Comparison of ENCODE assay signal across 9 mouse cellular contexts in genomic region chr4:148384251-148385230, GRCm38 (mm10).
DNase-seq lines count a peak whose midpoint lies in the region; ATAC-seq lines count a peak whose summit lies in the region.
"Had no signal": no experiment of that assay in that cellular context is flagged by ENCODE, and none has a peak within 500 bp of the region (broad histone marks: within the 10 kb centered on the region; RNA-seq: fewer than 3 reads in every experiment).

No protein-coding gene starts in this region.

- peaks cover 45% of the 10 kb centered on the region for H3K4me1 ChIP-seq in forebrain, embryonic 12.5 days
- peaks cover 17% of the 10 kb centered on the region for H3K4me1 ChIP-seq in hindbrain, embryonic 16.5 days (ENCODE audit: control insufficient read depth, insufficient read depth, low read depth, low read length)
- H3K4me1 ChIP-seq: embryonic facial prominence, embryonic 12.5 days had no signal

- H3K27ac ChIP-seq in forebrain, embryonic 12.5 days, result peak overlapping the region; percentile 86
- H3K27ac ChIP-seq in hindbrain, embryonic 16.5 days (ENCODE audit: low read depth, low read length), result peak overlapping the region; percentile 76
- H3K27ac ChIP-seq: embryonic facial prominence, embryonic 12.5 days; macrophage had no signal

- H3K9ac ChIP-seq in forebrain, embryonic 12.5 days, result no peak overlapping the region
- H3K9ac ChIP-seq in hindbrain, embryonic 16.5 days (ENCODE audit: low read depth, low read length), result no peak overlapping the region
- H3K9ac ChIP-seq: embryonic facial prominence, embryonic 12.5 days had no signal

- 10% methylated on average over 20 of the region's 20 CpGs for WGBS in forebrain, embryonic 12.5 days
- WGBS in hindbrain, embryonic 16.5 days, result 10% methylated on average over 20 of the region's 20 CpGs

- H3K27me3 ChIP-seq in forebrain, embryonic 12.5 days, result 0 out of 2 replicates have a peak, but pooled peaks cover 8% of the 10 kb centered on the region
- H3K27me3 ChIP-seq in hindbrain, embryonic 16.5 days (replicated peaks; ENCODE audit: control insufficient read depth, insufficient read depth, low read length), result no peaks in the 10 kb centered on the region
- H3K27me3 ChIP-seq: embryonic facial prominence, embryonic 12.5 days had no signal

- H3K36me3 ChIP-seq in forebrain, embryonic 12.5 days (replicated peaks), result no peaks in the 10 kb centered on the region
- H3K36me3 ChIP-seq in hindbrain, embryonic 16.5 days (ENCODE audit: control insufficient read depth, insufficient read depth, low read length), result no peaks in the 10 kb centered on the region
- H3K36me3 ChIP-seq: embryonic facial prominence, embryonic 12.5 days had no signal

- ATAC-seq in forebrain, embryonic 12.5 days (ENCODE audit: low FRiP score), result peak; percentile 93
- peak; percentile 93 for ATAC-seq in hindbrain, embryonic 16.5 days

- H3K4me2 ChIP-seq in forebrain, embryonic 12.5 days, result peak overlapping the region; percentile 29
- H3K4me2 ChIP-seq in hindbrain, embryonic 16.5 days (ENCODE audit: low read length), result peak overlapping the region; percentile 27; the same call in 1 of the 2 replicates
- H3K4me2 ChIP-seq: embryonic facial prominence, embryonic 12.5 days had no signal

- DNase-seq in mesoderm, embryonic 11.5 days (ENCODE audit: low read depth, low spot score), result peak; percentile 79
- peak; percentile 79 for DNase-seq in right cerebral cortex, postnatal 25 days
- DNase-seq in gastrocnemius, adult 8-10 months (ENCODE audit: low spot score in 2 of 2), result no peak
- no peak for DNase-seq in spleen, adult 12 weeks (ENCODE audit: low spot score)
- DNase-seq in lung, postnatal 25 days (ENCODE audit: low spot score), result no peak

- H3K9me3 ChIP-seq in forebrain, embryonic 12.5 days, result 0 out of 2 replicates have a peak, but pooled peaks cover 3% of the 10 kb centered on the region
- peaks cover 3% of the 10 kb centered on the region; the same call in 1 of the 2 replicates for H3K9me3 ChIP-seq in hindbrain, embryonic 16.5 days (ENCODE audit: control insufficient read depth, low read length)
- H3K9me3 ChIP-seq: embryonic facial prominence, embryonic 12.5 days had no signal

- no peak overlapping the region for H3K4me3 ChIP-seq in forebrain, embryonic 12.5 days (replicated peaks)
- no peak overlapping the region for H3K4me3 ChIP-seq in hindbrain, embryonic 16.5 days (ENCODE audit: low read length)
- H3K4me3 ChIP-seq: embryonic facial prominence, embryonic 12.5 days had no signal

Comparison
In these comparisons a context has a peak if more than half of its experiments do, and no peak if none do; other contexts are left out.
1. DNase-seq: peak in mesoderm, embryonic 11.5 days (single experiment) and right cerebral cortex, postnatal 25 days (single experiment); none in gastrocnemius, adult 8-10 months (0 of 2), spleen, adult 12 weeks (single experiment) and lung, postnatal 25 days (single experiment).